Mouse (Mus musculus): ENCODE results near the gene Ell2. TPM values are rescaled to one million over a fixed set of nuclear protein-coding genes. Genes with fewer than 3 reads are reported as not detected.

The Ell2 gene
- polyA plus RNA-seq, 1 experiment from 2014 or later: 6.1 TPM

GRCm38 (mm10) chr13:75719645-75720044 is 13.1 kb downstream of the Ell2 start:
- H3K36me3 ChIP-seq (replicated peaks; ENCODE audit: control insufficient read depth, insufficient read depth, low read depth, low read length): no peaks in the 10 kb centered on the region
- no peak overlapping the region for H3K9ac ChIP-seq (replicated peaks; ENCODE audit: low read length)
- no peak for DNase-seq (ENCODE audit: low spot score)
- H3K4me3 ChIP-seq (ENCODE audit: low read depth, low read length): no peak overlapping the region
- no peak overlapping the region for H3K27ac ChIP-seq (replicated peaks; ENCODE audit: low read depth, low read length)
- WGBS: 78% methylated on average over 4 of the region's 4 CpGs
- no peaks in the 10 kb centered on the region for H3K4me1 ChIP-seq (ENCODE audit: control insufficient read depth, insufficient read depth, low read length)
- H3K27me3 ChIP-seq (ENCODE audit: control insufficient read depth, insufficient read depth, low read length): no peaks in the 10 kb centered on the region
- no peak overlapping the region for H3K4me2 ChIP-seq (ENCODE audit: low read depth, low read length)
- no peaks in the 10 kb centered on the region for H3K9me3 ChIP-seq (replicated peaks; ENCODE audit: control insufficient read depth, low read length)
- no peak for ATAC-seq (replicated peaks; ENCODE audit: insufficient number of reproducible peaks, low FRiP score, low TSS enrichment, low read depth)

GRCm38 (mm10) chr13:75726569-75727373 is 20.2 kb downstream of the Ell2 start:
- no peak; the same call in 1 of the 2 replicates for ATAC-seq (replicated peaks; ENCODE audit: insufficient number of reproducible peaks, low FRiP score, low TSS enrichment, low read depth)

GRCm38 (mm10) chr13:75727932-75728331 is 21.4 kb downstream of the Ell2 start:
- 88% methylated on average over 1 of the region's 1 CpGs for WGBS
- no peaks in the 10 kb centered on the region for H3K4me1 ChIP-seq (ENCODE audit: control insufficient read depth, insufficient read depth, low read length)
- ATAC-seq (replicated peaks; ENCODE audit: insufficient number of reproducible peaks, low FRiP score, low TSS enrichment, low read depth): no peak

More at GRCm38 (mm10) chr13:75726569-75727373, 20.2 kb downstream of the Ell2 start:
- WGBS: 38% methylated on average over 4 of the region's 4 CpGs
- Histone ChIP-seq H3K4me2 (ENCODE audit: low read depth, low read length) (no peak overlapping the region), H3K27me3 (ENCODE audit: control insufficient read depth, insufficient read depth, low read length) (no peaks in the 10 kb centered on the region), H3K4me1 (ENCODE audit: control insufficient read depth, insufficient read depth, low read length) (no peaks in the 10 kb centered on the region), H3K27ac (replicated peaks; ENCODE audit: low read depth, low read length) (no peak overlapping the region), H3K36me3 (replicated peaks; ENCODE audit: control insufficient read depth, insufficient read depth, low read depth, low read length) (no peaks in the 10 kb centered on the region), H3K9ac (replicated peaks; ENCODE audit: low read length) (no peak overlapping the region), H3K4me3 (ENCODE audit: low read depth, low read length) (no peak overlapping the region), H3K9me3 (replicated peaks; ENCODE audit: control insufficient read depth, low read length) (no peaks in the 10 kb centered on the region)
- no peak for DNase-seq (ENCODE audit: low spot score)

DNA sequence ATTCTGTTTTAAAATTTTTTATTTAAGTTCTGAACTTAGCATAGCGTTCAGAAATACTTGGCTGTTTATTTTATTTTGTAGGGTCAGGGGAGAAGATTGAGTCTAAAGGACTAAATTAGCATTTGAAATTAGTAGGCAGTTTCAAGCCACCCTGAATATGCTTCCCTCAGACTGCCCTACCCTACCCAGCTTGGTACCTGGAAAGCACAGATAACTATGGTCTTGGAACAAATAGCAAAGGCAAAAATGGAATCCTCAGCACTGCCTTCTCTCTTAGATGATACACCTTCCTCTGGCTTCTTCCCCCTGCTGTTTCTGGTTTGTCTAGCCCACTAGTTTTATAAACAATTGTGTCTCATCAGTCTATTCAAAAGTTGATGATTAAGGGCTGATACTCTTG is 23.3 kb downstream of the Ell2 start:
- ATAC-seq (replicated peaks; ENCODE audit: insufficient number of reproducible peaks, low FRiP score, low TSS enrichment, low read depth) (no peak), DNase-seq (ENCODE audit: low spot score) (no peak)
- no peak overlapping the region for H3K27ac ChIP-seq (replicated peaks; ENCODE audit: low read depth, low read length)
- no peaks in the 10 kb centered on the region for H3K4me1 ChIP-seq (ENCODE audit: control insufficient read depth, insufficient read depth, low read length)
- H3K27me3 ChIP-seq (ENCODE audit: control insufficient read depth, insufficient read depth, low read length): no peaks in the 10 kb centered on the region
- WGBS: 65% methylated on average over 1 of the region's 1 CpGs
- no peak overlapping the region for H3K4me3 ChIP-seq (ENCODE audit: low read depth, low read length)
- H3K36me3 ChIP-seq (replicated peaks; ENCODE audit: control insufficient read depth, insufficient read depth, low read depth, low read length): no peaks in the 10 kb centered on the region
- H3K9ac ChIP-seq (replicated peaks; ENCODE audit: low read length): no peak overlapping the region
- H3K4me2 ChIP-seq (ENCODE audit: low read depth, low read length): no peak overlapping the region
- no peaks in the 10 kb centered on the region for H3K9me3 ChIP-seq (replicated peaks; ENCODE audit: control insufficient read depth, low read length)

More at GRCm38 (mm10) chr13:75727932-75728331, 21.4 kb downstream of the Ell2 start:
- H3K4me3 ChIP-seq (ENCODE audit: low read depth, low read length): no peak overlapping the region
- H3K27me3 ChIP-seq (ENCODE audit: control insufficient read depth, insufficient read depth, low read length): no peaks in the 10 kb centered on the region
- H3K9ac ChIP-seq (replicated peaks; ENCODE audit: low read length): no peak overlapping the region
- no peaks in the 10 kb centered on the region for H3K9me3 ChIP-seq (replicated peaks; ENCODE audit: control insufficient read depth, low read length)
- H3K36me3 ChIP-seq (replicated peaks; ENCODE audit: control insufficient read depth, insufficient read depth, low read depth, low read length): no peaks in the 10 kb centered on the region
- no peak overlapping the region for H3K27ac ChIP-seq (replicated peaks; ENCODE audit: low read depth, low read length)
- DNase-seq (ENCODE audit: low spot score): no peak
- no peak overlapping the region for H3K4me2 ChIP-seq (ENCODE audit: low read depth, low read length)

- H3K4me1 ChIP-seq (ENCODE audit: control insufficient read depth, insufficient read depth, low read length): no peaks in the 10 kb centered on the region
- H3K4me2 ChIP-seq (ENCODE audit: low read depth, low read length): no peak overlapping the region
- no peak overlapping the region for H3K4me3 ChIP-seq (ENCODE audit: low read depth, low read length)
- no peak for DNase-seq (ENCODE audit: low spot score)
- H3K9me3 ChIP-seq (replicated peaks; ENCODE audit: control insufficient read depth, low read length): no peaks in the 10 kb centered on the region
- H3K36me3 ChIP-seq (replicated peaks; ENCODE audit: control insufficient read depth, insufficient read depth, low read depth, low read length): no peaks in the 10 kb centered on the region
- no peak overlapping the region for H3K9ac ChIP-seq (replicated peaks; ENCODE audit: low read length)
- no peak overlapping the region for H3K27ac ChIP-seq (replicated peaks; ENCODE audit: low read depth, low read length)
- ATAC-seq (replicated peaks; ENCODE audit: insufficient number of reproducible peaks, low FRiP score, low TSS enrichment, low read depth): no peak
- no peaks in the 10 kb centered on the region for H3K27me3 ChIP-seq (ENCODE audit: control insufficient read depth, insufficient read depth, low read length)
Measured at GRCm38 (mm10) chr13:75730717-75731116, 24.2 kb downstream of the Ell2 start.

DNA sequence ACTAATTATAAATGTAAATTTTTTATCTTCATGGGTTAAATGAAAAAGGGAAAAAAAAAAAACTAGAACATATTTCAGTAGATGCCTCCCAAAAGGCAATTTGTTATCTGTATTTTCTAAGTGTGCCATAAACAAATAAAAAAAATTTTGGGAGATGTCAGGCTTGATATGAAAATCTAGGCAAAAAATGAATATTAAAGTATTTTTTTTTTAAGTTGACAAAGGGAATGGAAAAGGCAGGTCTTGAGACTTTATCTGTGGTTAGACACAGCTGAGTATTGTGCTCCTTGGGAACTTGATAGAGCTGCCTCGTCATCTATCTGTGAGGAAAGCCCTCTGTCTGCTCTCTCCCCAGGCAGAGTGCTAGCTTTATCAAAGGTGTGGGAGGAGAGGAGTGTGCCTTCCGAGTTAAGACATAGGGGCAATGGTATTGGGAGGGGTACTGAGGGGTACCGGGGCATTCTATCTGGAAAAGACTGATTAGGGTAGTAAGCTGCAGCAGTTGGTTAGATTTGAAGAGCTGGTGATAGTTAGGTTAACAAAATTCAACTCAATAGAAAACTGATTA is 27.1 kb downstream of the Ell2 start:
- H3K9me3 ChIP-seq (replicated peaks; ENCODE audit: control insufficient read depth, low read length): no peaks in the 10 kb centered on the region
- no peak overlapping the region for H3K27ac ChIP-seq (replicated peaks; ENCODE audit: low read depth, low read length)
- H3K4me3 ChIP-seq (ENCODE audit: low read depth, low read length): no peak overlapping the region
- 69% methylated on average over 3 of the region's 3 CpGs for WGBS
- no peak overlapping the region for H3K4me2 ChIP-seq (ENCODE audit: low read depth, low read length)
- no peaks in the 10 kb centered on the region for H3K4me1 ChIP-seq (ENCODE audit: control insufficient read depth, insufficient read depth, low read length)
- no peak overlapping the region for H3K9ac ChIP-seq (replicated peaks; ENCODE audit: low read length)
- no peaks in the 10 kb centered on the region for H3K36me3 ChIP-seq (replicated peaks; ENCODE audit: control insufficient read depth, insufficient read depth, low read depth, low read length)
- DNase-seq (ENCODE audit: low spot score) (no peak), ATAC-seq (replicated peaks; ENCODE audit: insufficient number of reproducible peaks, low FRiP score, low TSS enrichment, low read depth) (no peak)
- no peaks in the 10 kb centered on the region for H3K27me3 ChIP-seq (ENCODE audit: control insufficient read depth, insufficient read depth, low read length)

GRCm38 (mm10) chr13:75734231-75734630 is 27.7 kb downstream of the Ell2 start:
- no peak overlapping the region for H3K4me3 ChIP-seq (ENCODE audit: low read depth, low read length)
- 89% methylated on average over 5 of the region's 5 CpGs for WGBS
- H3K9me3 ChIP-seq (replicated peaks; ENCODE audit: control insufficient read depth, low read length): no peaks in the 10 kb centered on the region
- no peak for ATAC-seq (replicated peaks; ENCODE audit: insufficient number of reproducible peaks, low FRiP score, low TSS enrichment, low read depth)
- no peaks in the 10 kb centered on the region for H3K27me3 ChIP-seq (ENCODE audit: control insufficient read depth, insufficient read depth, low read length)
- H3K36me3 ChIP-seq (replicated peaks; ENCODE audit: control insufficient read depth, insufficient read depth, low read depth, low read length): no peaks in the 10 kb centered on the region
- no peak overlapping the region for H3K27ac ChIP-seq (replicated peaks; ENCODE audit: low read depth, low read length)
- no peak overlapping the region for H3K4me2 ChIP-seq (ENCODE audit: low read depth, low read length)
- H3K9ac ChIP-seq (replicated peaks; ENCODE audit: low read length): no peak overlapping the region
- DNase-seq (ENCODE audit: low spot score): no peak
- no peaks in the 10 kb centered on the region for H3K4me1 ChIP-seq (ENCODE audit: control insufficient read depth, insufficient read depth, low read length)

GRCm38 (mm10) chr13:75735606-75736005 is 29.0 kb downstream of the Ell2 start:
- no peak overlapping the region for H3K9ac ChIP-seq (replicated peaks; ENCODE audit: low read length)
- no peaks in the 10 kb centered on the region for H3K27me3 ChIP-seq (ENCODE audit: control insufficient read depth, insufficient read depth, low read length)
- ATAC-seq (replicated peaks; ENCODE audit: insufficient number of reproducible peaks, low FRiP score, low TSS enrichment, low read depth): no peak
- no peak overlapping the region for H3K4me2 ChIP-seq (ENCODE audit: low read depth, low read length)
- H3K4me1 ChIP-seq (ENCODE audit: control insufficient read depth, insufficient read depth, low read length): no peaks in the 10 kb centered on the region
- DNase-seq (ENCODE audit: low spot score): no peak
- 100% methylated on average over 1 of the region's 1 CpGs for WGBS
- H3K4me3 ChIP-seq (ENCODE audit: low read depth, low read length): no peak overlapping the region
- no peaks in the 10 kb centered on the region for H3K36me3 ChIP-seq (replicated peaks; ENCODE audit: control insufficient read depth, insufficient read depth, low read depth, low read length)
- no peak overlapping the region for H3K27ac ChIP-seq (replicated peaks; ENCODE audit: low read depth, low read length)
- no peaks in the 10 kb centered on the region for H3K9me3 ChIP-seq (replicated peaks; ENCODE audit: control insufficient read depth, low read length)
